Mouse (Mus musculus) embryo, embryonic 11.5 days (tissue): ENCODE measurements around the gene Rora.

Experiments used
- DNase-seq: peaks from one replicate; pipeline ENCODE4 v3.0.0-alpha.2; 2012; ENCODE audit warnings: low read depth, low spot score

Rora gene

DNA sequence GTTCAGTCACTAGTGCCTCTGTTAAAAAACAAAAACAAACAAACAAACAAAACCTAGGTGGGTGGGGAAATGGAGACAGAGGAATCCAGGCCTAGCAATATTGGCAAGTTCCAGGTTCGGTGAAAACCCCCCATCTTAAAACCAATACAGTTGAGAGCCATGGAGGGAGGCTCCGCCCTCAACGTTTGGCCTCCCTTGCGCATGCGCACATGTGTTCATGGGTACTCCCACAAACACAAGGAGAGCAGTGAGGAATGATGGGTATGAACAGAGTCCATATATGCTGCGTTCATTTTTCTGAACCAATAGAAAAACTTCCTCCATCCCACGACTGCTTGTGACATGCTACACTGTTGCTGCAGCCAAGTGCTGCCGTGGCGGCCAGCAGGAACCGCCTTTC is 690.3 kb downstream of the Rora start:
- DNase-seq, result no peak

DNA sequence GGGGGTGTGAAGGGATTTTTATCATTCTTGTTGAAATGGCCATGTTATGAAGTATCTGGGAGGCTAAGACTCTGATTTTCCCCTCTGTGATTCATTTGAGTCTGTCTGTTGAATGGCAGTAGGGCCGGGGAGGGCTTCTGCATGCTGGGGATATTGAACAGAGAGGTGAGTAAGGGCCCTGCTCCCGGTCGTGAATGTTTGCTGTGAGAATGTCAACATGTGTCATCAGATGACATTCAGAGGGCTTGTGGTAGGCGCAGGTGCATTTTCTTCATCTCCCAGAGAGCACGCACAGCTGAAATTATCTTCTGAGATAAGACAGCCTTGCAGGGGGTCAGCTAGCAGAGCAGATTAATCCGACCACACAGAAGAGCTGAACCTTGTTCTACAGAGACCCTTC is 692.0 kb downstream of the Rora start:
- no peak for DNase-seq

DNA sequence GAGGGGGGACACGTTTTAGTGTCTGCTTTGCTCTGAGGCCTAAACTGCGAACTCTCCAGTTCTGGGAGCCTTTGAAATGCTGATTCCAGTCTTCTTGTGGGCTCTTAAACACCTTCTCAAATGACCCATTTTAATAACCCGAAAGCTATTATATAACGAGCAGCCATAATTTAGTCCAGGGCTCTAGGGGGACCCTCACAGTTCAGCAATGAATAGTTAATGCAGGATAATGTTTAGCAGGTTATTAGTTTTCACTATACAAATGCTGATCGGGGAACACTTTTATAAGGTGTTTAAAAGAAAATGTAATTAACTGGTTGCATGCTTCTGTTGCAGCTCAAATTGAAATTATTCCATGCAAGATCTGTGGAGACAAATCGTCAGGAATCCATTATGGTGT is 694.2 kb downstream of the Rora start:
- no peak for DNase-seq

DNA sequence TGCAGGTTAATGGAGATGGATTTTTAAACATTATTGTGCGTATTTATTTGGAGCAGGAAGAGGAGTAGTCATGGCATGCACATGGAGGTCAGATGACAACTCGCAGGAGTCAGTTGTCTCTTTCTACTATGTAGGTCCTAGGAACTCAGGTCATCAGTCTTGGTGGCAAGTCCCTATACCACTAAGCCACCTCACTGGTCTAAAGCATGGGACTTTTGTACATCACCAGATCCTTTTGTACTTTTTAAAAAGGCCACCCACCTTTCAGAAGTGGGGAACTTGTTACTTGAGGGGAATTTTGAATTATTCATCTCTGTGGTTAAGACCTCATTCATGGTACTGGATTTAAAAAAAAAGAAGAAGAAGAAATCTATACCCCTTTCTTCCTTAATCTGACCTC is 696.0 kb downstream of the Rora start:
- DNase-seq, result no peak

DNA sequence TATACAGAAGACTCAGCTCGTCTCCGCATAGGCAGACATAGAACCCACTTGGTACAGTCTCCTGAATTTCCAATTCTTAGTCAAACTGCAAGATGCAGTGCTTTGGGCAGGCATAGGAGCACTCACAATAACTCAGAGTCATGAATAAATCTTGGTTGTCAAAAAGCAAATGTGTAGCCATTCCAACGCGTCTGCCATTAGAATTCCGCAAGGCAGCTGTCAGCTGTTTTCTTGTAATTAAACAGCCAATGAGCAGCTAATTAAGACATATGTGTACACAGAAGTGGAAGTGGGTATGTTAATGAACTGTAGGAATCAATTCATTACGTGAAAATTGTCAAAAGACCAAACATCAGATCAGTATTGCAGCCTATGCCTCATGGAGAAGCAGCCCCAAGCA is 700.6 kb downstream of the Rora start:
- DNase-seq, result no peak

DNA sequence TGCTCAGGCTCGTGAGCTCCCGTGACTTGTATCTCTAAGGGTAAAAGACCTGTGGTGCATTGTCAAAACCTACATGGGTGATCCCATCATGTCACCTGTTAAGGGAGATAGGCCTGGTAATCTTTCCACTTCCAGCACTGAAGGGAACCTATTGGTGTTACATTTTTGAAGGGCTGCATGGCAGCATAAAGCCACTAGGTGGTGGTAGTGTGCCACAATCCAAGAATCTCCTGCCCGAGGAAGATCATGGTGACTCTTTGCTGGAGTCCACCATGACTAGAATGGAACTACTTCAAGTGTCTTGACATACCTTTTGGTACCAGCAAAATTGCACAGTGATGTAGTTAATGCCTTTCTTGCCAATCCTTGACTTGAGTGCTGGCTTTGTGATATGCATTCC is 704.2 kb downstream of the Rora start:
- peak; percentile 51 for DNase-seq

DNA sequence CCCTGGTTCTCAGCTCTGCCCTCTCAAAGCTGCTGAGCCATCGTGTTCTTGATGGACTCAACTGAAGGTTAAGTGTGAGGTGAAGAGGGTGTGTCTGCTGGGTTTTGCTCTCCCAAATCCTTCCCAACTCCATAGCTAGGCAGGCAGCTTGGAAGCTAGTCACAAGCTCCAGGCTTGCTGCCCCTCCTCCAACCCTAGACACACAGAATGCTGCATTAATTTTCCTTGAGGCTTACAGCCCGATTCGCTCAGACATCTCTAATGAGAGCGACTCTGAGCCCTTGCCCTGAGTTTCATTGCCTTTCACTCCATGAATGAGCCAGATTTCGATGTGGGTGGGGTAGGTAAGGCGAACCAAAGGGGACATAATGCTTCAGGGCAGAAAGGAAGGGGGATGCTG is 705.2 kb downstream of the Rora start:
- no peak for DNase-seq

DNA sequence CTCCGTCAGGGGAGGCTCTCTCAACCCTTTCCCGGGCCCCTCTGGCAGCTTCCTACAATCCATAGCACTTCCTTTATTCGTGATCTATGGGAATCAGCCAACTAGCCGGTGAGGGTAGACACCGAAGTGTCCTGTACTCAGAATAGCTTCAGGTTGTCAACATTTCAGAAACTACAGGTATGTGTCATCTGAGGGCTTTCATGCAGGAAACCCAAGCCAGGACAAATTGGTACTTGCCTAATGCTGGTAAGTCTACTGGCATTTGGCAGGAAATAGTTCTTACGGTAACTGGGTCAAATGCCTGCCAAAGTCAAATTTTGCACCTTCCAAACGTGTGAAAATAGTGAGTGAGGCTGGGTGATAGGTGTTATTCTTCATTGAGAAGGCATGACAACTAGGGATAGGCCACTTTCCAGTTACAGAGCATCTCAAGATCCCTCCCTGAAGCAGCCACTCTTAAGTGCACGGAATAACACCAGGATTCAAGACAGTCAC is 708.4 kb downstream of the Rora start:
- DNase-seq, result no peak

DNA sequence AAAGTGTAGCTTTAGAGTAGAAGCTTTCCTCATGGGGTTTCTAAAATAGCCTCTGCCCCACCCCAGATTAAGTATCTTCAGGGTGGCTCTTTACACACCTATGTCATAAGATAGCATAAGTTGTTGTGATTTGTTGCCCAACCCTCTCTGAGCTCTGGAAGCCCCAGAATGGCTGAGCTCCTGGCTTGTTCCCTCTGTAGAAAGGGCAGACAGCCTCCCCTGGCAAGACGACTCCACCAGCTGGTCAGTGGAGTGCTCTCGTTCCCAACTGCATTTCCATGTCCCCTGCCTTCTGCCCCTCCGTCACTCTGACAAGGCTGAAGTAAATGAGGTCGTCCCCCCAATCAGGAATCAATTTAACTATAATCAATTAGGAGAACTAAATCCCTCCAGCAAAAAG is 709.2 kb downstream of the Rora start:
- DNase-seq, result no peak

DNA sequence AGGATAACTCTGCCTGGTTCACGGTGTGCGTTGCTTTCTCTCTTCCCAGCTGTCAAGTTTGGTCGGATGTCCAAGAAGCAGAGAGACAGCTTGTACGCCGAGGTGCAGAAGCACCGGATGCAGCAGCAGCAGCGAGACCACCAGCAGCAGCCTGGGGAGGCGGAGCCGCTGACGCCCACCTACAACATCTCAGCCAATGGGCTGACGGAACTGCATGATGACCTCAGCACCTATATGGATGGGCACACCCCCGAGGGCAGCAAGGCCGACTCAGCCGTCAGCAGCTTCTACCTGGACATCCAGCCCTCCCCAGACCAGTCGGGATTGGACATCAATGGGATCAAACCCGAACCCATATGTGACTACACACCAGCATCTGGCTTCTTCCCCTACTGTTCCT is 710.5 kb downstream of the Rora start:
- no peak for DNase-seq

DNA sequence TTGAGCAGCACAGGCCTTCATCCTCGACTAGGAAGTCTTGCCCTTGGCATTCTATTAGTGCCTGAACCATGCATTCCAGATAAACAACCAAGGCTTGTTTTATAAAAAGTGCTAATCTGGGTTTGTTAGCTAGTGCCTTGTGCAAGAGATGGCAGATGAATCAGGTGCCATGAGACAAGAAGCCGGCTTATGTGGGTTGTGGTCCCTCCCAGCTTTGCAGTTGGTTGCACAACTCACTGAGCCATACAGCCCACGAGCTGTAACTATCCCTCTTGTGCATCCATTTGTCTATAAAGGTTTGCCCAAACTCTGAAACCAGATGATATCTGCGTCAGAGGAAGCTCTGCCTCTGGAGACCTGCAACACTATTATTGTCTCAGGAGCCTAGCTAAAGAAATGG is 713.5 kb downstream of the Rora start:
- DNase-seq, result no peak

DNA sequence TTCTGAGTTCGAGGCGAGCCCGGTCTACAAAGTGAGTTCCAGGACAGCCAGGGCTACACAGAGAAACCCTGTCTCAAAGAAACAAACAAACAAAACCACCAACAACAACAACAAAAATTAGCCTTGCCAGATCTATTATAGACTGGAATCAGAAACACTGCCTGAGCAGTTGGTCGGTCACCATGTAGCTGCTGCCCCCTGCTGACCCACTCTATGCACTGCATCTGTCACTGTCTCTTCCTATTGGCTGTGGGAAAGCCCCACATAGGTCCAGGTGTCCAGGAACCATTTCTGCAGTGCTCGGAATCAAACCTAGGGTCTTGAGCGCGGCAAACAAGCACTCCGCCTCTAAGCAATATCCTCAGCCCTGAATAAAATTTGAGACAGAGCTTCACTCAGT is 714.5 kb downstream of the Rora start:
- no peak for DNase-seq

DNA sequence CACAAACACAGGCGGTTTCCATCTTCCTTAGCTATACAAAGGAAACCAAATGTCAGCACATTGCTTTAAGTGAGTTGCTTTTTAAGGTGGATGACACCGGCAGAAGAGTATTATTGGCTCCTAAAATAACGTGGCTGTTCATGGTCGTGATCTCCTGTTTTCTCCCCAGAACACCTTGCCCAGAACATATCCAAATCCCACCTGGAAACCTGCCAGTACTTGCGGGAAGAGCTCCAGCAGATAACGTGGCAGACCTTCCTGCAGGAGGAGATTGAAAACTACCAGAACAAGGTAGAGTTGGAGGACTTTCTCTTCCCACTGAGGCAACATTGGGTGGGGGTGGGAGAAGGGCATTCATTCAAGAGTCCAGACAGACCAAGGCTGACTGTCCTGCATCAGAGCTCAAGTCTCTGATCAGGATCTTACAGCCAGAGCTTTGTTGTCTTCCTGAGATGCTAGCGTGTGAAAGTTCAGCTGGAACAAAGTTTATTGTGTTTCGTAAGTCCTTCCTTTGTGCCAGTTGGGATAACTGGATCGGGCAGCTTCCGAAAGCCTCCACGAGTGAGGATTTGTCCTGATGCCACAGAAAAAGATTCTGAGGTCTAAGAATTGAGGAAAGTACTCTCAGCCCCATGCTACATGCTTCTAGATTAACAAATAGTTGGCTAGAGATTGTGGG is 717.6 kb downstream of the Rora start:
- no peak for DNase-seq

DNA sequence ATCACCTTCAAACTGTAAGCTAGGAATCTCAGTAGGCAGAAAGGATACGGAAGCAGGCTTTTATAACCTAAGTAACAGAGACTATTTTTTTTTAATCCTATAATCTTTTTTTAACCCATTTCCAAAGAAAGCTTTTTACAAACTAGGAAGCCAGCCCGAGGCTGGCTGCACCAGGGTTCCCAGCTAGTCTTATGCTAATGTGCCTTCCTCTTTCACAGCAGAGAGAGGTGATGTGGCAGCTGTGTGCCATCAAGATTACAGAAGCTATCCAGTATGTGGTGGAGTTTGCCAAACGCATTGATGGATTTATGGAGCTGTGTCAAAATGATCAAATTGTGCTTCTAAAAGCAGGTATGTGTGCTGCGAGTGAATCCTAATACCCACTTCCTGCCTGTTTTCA is 719.3 kb downstream of the Rora start:
- DNase-seq, result no peak

DNA sequence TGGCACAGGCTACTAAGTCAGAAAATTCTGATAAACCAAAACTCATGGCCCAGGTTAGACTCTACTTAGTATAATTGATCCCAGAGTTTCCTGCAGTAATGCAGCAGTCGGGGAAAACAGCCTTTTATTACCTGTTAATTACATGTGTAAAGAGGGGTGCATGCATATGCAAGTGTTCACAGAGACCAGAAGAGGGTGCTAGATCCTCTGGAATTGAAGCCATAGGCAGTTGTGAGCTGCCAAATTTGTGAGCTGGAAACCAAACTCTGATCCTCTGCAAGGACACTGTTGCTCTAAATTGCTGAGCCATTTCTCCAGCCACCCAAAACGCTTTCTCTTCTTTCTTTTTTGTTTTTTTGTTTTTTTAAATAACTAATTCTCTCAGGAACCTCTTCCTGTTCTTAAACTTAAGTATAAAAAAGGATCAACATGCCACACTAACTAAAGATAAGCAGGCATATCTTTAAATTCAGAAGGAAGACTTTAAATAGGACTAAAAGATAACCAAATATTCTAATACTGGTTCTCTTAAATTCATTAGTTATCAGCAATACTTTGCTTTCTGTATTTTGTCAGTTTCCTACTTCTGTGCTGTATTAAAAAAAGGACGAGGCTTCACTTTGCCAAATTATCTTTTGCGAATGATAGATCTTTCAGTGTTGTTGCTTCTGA is 723.5 kb downstream of the Rora start:
- DNase-seq, result no peak

DNA sequence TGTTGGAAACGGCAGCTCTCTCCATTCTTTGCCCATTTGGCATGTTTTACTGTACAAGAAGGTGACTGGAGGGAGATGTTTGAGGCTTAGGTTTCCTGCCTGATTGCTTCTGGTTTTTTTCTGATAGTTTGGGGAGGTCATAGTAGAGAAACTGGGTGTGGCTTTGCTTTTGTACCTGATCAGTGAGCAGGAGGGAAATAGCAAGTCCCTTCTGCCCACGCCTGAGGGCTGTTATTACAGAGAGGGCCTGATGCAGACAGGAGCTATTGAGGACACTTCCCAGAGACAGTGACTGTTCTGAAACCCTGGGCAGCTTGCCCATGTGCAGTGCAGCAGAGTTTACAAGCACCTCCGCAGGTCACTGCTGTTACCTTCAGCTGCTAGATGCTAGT is 724.1 kb downstream of the Rora start:
- no peak for DNase-seq

DNA sequence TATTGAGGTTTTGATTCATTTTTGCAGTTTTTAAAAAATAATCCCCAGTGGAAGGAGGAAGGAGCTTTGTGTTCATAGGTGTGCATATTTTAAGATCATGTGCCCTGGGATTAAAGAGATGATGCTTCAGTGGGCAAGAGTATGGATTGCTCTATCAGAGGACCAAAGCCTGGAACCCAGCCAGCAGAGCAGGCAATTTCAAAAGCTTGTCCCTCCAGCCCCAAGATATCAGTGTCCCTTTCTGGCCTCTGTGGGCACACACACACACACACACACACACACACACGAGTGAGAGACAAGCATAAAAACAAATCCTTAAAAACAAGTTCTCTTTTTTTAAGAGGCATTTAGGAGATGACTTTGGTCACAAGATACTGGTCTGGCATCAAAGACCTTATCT is 727.0 kb downstream of the Rora start:
- DNase-seq, result no peak

DNA sequence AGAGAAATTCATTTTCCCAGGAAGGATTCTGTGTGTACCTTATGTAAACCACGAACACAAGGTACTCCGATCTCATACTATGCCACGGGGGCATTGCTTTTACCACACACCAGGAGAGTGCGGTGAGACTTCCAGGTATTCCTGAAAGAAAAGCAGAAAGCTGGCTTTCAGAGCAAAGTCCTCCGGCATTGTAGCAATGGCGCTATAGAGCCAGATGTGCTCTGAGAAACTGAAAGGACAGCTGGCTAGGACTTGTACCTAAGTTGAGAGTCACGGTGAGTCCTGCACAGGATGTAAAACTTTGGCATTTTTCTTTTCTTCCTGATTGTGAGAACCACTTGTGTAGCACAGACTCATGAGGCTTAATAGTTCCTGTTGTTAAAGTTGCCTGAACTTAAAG is 728.2 kb downstream of the Rora start:
- no peak for DNase-seq

DNA sequence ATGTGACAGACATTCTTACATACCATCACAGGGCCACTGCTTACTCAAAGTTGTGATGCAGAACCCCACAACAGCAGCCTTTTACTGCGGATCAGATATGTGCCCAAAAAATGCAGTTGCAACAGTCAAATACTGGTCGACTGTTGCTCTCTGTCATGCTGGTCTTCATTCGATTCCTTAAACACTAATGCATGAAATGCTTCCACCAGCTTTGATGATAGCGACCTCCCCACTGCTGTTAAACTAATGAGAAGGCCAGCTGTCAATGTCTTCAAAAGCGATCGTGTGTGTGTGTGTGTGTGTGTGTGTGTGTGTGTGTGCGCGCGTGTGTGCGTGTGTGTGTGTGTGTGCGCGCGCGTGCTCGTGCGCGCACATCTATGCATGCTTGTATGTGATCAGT is 730.9 kb downstream of the Rora start:
- no peak for DNase-seq

DNA sequence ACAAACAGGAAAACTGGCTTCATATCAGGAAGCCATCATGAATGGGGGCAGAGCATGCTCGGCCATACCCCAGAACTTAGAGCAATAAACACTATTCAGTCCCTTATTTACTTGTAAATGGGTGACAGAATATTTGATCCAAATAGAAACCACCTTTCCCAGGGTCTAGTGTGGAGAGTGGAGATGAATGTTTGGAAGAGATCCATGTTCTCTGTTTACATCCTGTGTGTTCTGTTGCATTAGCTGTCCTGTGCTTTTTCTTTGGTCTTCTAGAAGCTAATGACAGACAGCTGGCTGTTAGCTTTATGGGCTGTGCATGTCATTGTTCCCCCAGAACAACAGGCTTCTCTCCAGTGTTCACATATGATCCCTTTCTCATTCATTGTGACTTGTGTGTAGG is 731.3 kb downstream of the Rora start:
- no peak for DNase-seq

DNA sequence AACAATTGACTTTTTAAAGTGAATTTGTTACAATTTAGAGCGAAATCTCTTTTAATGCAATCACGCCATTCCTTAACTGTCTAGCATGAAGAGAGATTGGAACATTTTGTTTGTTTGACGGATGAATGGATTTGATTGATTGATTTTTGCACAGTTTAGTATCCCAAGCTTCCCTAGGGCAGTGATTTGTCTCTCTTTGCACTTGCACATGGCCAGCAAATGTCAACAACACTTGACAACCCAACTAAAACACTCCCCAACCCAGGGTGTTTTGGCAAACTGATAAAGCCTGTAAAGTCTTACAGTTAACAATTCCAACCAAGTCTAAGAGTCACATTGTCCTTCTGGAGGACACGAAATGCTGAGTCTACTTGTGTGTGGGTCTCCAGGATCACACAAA is 733.7 kb downstream of the Rora start:
- no peak for DNase-seq

DNA sequence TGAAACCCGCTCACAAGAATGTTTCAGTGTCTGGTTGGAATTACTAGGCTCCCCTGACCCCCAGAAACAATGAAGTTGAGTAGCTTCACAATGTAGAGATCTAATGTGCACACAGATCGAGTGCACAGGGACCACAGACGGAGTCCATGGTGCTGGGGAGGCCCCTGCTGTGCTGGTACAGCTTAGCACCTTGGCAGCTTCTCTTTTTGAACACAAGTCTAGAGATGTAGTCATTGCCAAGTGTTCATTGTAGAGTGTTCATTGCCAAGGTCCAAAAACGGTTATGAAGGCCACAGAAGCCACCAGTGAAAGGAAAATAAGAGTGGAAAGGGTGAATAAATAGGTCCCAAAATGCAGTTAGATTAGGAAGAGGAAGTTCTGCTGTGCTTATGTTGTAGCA is 737.0 kb downstream of the Rora start:
- DNase-seq, result no peak

DNA sequence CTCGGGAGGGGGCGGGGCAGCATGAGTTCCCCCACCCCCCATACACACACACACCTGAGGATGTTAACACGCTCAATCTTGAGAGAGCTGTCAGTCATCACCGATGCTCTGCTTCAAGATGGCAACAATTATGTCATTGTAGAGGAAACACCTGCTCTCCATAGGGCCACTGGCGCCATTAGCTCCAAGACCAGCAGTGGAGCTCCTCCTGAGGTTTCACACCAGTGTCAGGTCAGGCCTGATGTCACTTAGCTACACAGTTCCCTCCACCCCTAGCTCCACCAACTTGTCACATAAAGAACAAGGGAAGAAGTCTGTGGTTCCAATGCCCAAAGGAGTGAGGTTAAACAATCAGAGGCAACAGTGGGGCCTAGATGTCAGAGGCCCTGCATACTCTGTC is 740.6 kb downstream of the Rora start:
- no peak for DNase-seq

DNA sequence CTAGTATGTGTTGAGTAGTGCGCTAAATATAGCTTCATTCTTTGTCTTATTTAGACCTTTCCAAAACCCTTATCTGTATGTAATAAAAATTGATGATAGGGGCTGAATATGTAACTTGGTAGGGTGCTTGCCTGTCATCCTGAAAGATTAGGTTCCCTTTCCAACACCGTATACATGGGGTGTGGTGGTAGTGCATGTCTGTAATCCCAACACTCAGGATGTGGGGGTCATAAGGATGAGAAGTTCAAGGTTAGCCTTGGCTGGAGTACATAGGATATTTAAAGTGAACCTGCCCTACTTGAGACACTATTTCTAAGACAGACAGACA is 743.8 kb downstream of the Rora start:
- DNase-seq, result no peak
